Mouse (Mus musculus) liver, postnatal 0 days (tissue): Measurements from ENCODE around the gene Saysd1. TPM values are rescaled to one million over a fixed set of nuclear protein-coding genes. Genes with fewer than 3 reads are reported as not detected.

ENCODE experiments used
- ATAC-seq: fragments of 200-750 bp; cut with Nextera tagmentation; 2 replicates; pipeline ENCODE4 v1.8.0; 2017; ENCODE audit warnings: mild to moderate bottlenecking, moderate library complexity
- DNase-seq: peaks from one replicate; pipeline ENCODE4 v3.0.0-alpha.2; 2016
- H3K27ac ChIP-seq: fragments of 300-500 bp; sonication (generic); 2 replicates; pipeline ENCODE4 v1.5.1; 2014; ENCODE audit warnings: antibody characterized with exemption, moderate library complexity, mild to moderate bottlenecking, low read depth
- H3K27me3 ChIP-seq: fragments of 300-500 bp; sonication (generic); 2 replicates; pipeline ENCODE4 v1.6.1; 2014; ENCODE audit warnings: low read length, control low read depth, mixed read lengths; ENCODE audit not compliant: insufficient read depth
- H3K36me3 ChIP-seq: fragments of 300-500 bp; sonication (generic); replicated peaks from 2 replicates; pipeline ENCODE4 v1.6.1; 2014; ENCODE audit warnings: mild to moderate bottlenecking, control low read depth, low read length, moderate library complexity, mixed read lengths; ENCODE audit not compliant: insufficient read depth
- H3K4me1 ChIP-seq: fragments of 300-500 bp; sonication (generic); 2 replicates; pipeline ENCODE4 v1.6.1; 2014; ENCODE audit warnings: antibody characterized with exemption, mild to moderate bottlenecking, control low read depth; ENCODE audit not compliant: insufficient read depth
- H3K4me2 ChIP-seq: fragments of 300-500 bp; sonication (generic); 2 replicates; pipeline ENCODE4 v1.6.1; 2014; ENCODE audit warnings: low read depth, mild to moderate bottlenecking, low read length, moderate library complexity, mixed read lengths
- H3K4me3 ChIP-seq: fragments of 300-500 bp; sonication (generic); 2 replicates; pipeline ENCODE4 v1.5.1; 2014; ENCODE audit warnings: low read depth, low read length
- H3K9ac ChIP-seq: fragments of 300-500 bp; sonication (generic); replicated peaks from 2 replicates; pipeline ENCODE4 v1.6.1; 2014; ENCODE audit warnings: mild to moderate bottlenecking, moderate library complexity
- H3K9me3 ChIP-seq: fragments of 300-500 bp; sonication (generic); 2 replicates; pipeline ENCODE4 v1.6.1; 2016; ENCODE audit warnings: mild to moderate bottlenecking, control low read depth, low read length, mixed read lengths
- CTCF ChIP-seq: sonication (generic); IDR thresholded peaks from 2 replicates; pipeline ENCODE4 v1.5.1; 2016; ENCODE audit warnings: antibody characterized with exemption, low read depth
- EP300 ChIP-seq: IDR thresholded peaks from 2 replicates; pipeline ENCODE4 v1.6.1; 2016; ENCODE audit warnings: antibody characterized with exemption, low read depth, mild to moderate bottlenecking
- WGBS: fragments of 180-500 bp; shearing (Covaris S2); extraction: QIAGEN DNeasy Blood & Tissue Kit; methylation state at CpG from one replicate; pipeline ENCODE4 v1.1.7; 2014; ENCODE audit not compliant: insufficient replicate concordance; 5-methylcytosine and 5-hydroxymethylcytosine counted together
- polyA plus RNA-seq: library from polyadenylated mRNA; unstranded; fragments of >200 nt; fragmentation: Nextera tagmentation; extraction: Ambion mirVana; gene quantifications from 2 replicates; pipeline ENCODE4 v1.2.1, GENCODE M21; 2015

The Saysd1 gene
- polyA plus RNA-seq, 1 experiment from 2014 or later = 9.6 TPM

- H3K36me3 ChIP-seq = no peaks in the 10 kb centered on the region; the same call in 1 of the 2 replicates
- TF ChIP-seq CTCF = no peak
- TF ChIP-seq EP300 = no peak
- H3K4me3 ChIP-seq = no peak overlapping the region
- DNase-seq = no peak
- WGBS = 75% methylated on average over 10 of the region's 10 CpGs
- ATAC-seq = no peak
- H3K27ac ChIP-seq = no peak overlapping the region
- peaks cover 12% of the 10 kb centered on the region for H3K4me1 ChIP-seq
- H3K9ac ChIP-seq = no peak overlapping the region
- no peaks in the 10 kb centered on the region for H3K9me3 ChIP-seq
- no peak overlapping the region for H3K4me2 ChIP-seq
- H3K27me3 ChIP-seq = no peaks in the 10 kb centered on the region
Observed at GRCm38 (mm10) chr14:20157595-20157994, 19.3 kb upstream of the Saysd1 start.

- ATAC-seq = no peak
- H3K36me3 ChIP-seq = no peaks in the 10 kb centered on the region; the same call in 1 of the 2 replicates
- no peak overlapping the region for H3K4me2 ChIP-seq
- DNase-seq = no peak
- H3K9me3 ChIP-seq = no peaks in the 10 kb centered on the region
- H3K9ac ChIP-seq = no peak overlapping the region
- no peak for TF ChIP-seq CTCF
- TF ChIP-seq EP300 = no peak
- no peak overlapping the region for H3K4me3 ChIP-seq
- WGBS = 74% methylated on average over 10 of the region's 10 CpGs
- peaks cover 9% of the 10 kb centered on the region for H3K4me1 ChIP-seq
- no peaks in the 10 kb centered on the region for H3K27me3 ChIP-seq
- H3K27ac ChIP-seq = no peak overlapping the region
Observed at GRCm38 (mm10) chr14:20155718-20156117, 17.4 kb upstream of the Saysd1 start.

GRCm38 (mm10) chr14:20154937-20155336 lies 16.6 kb upstream of the Saysd1 start:
- ATAC-seq (no peak), DNase-seq (no peak)
- Histone ChIP-seq H3K9ac (no peak overlapping the region), H3K27ac (no peak overlapping the region), H3K4me2 (no peak overlapping the region), H3K9me3 (no peaks in the 10 kb centered on the region), H3K27me3 (no peaks in the 10 kb centered on the region), H3K36me3 (no peaks in the 10 kb centered on the region; the same call in 1 of the 2 replicates), H3K4me1 (peaks cover 6% of the 10 kb centered on the region), H3K4me3 (no peak overlapping the region)
- 70% methylated on average over 4 of the region's 4 CpGs for WGBS
- TF ChIP-seq CTCF (no peak), EP300 (no peak)

- peaks cover under 1% of the 10 kb centered on the region for H3K4me1 ChIP-seq
- H3K4me3 ChIP-seq = no peak overlapping the region
- no peak overlapping the region for H3K9ac ChIP-seq
- H3K4me2 ChIP-seq = no peak overlapping the region
- no peak overlapping the region for H3K27ac ChIP-seq
- H3K9me3 ChIP-seq = no peaks in the 10 kb centered on the region
- WGBS = 51% methylated on average over 7 of the region's 7 CpGs
- ATAC-seq (no peak), DNase-seq (no peak)
- TF ChIP-seq CTCF (no peak), EP300 (no peak)
- no peaks in the 10 kb centered on the region; the same call in 1 of the 2 replicates for H3K36me3 ChIP-seq
- H3K27me3 ChIP-seq = no peaks in the 10 kb centered on the region
Observed at GRCm38 (mm10) chr14:20154245-20154644, 15.9 kb upstream of the Saysd1 start.

- H3K27ac ChIP-seq = no peak overlapping the region
Observed at GRCm38 (mm10) chr14:20149127-20150080, 11.1 kb upstream of the Saysd1 start.

GRCm38 (mm10) chr14:20148514-20148913 lies 10.2 kb upstream of the Saysd1 start:
- Histone ChIP-seq H3K27ac (no peak overlapping the region), H3K4me3 (no peak overlapping the region), H3K36me3 (peaks cover 7% of the 10 kb centered on the region; the same call in 1 of the 2 replicates), H3K9ac (no peak overlapping the region), H3K4me2 (no peak overlapping the region), H3K27me3 (no peaks in the 10 kb centered on the region), H3K9me3 (no peaks in the 10 kb centered on the region), H3K4me1 (no peaks in the 10 kb centered on the region)
- ATAC-seq = no peak
- TF ChIP-seq CTCF = no peak
- TF ChIP-seq EP300 = no peak
- no peak for DNase-seq
- WGBS = 84% methylated on average over 11 of the region's 11 CpGs

More at GRCm38 (mm10) chr14:20149127-20150080, 11.1 kb upstream of the Saysd1 start:
- ATAC-seq = no peak
- Histone ChIP-seq H3K27me3 (no peaks in the 10 kb centered on the region), H3K9me3 (no peaks in the 10 kb centered on the region), H3K4me1 (no peaks in the 10 kb centered on the region), H3K4me2 (no peak overlapping the region), H3K36me3 (0 out of 2 replicates have a peak, but pooled peaks cover 7% of the 10 kb centered on the region), H3K4me3 (no peak overlapping the region), H3K9ac (no peak overlapping the region)
- no peak for TF ChIP-seq CTCF
- TF ChIP-seq EP300 = no peak
- WGBS = 80% methylated on average over 22 of the region's 22 CpGs
- no peak for DNase-seq
